Mouse (Mus musculus): Measurements from ENCODE around the gene Zbtb42.

The Zbtb42 gene

GRCm38 (mm10) chr12:112723445-112723844 is 44.8 kb downstream of the Zbtb42 start:
- TF ChIP-seq GATA4 (IDR thresholded peaks at IDR 0.05; ENCODE audit: insufficient replicate concordance, low read length): no peak

- no peak for TF ChIP-seq GATA4 (IDR thresholded peaks at IDR 0.05; ENCODE audit: insufficient replicate concordance, low read length)
Observed at GRCm38 (mm10) chr12:112724077-112724805, 45.6 kb downstream of the Zbtb42 start.

GRCm38 (mm10) chr12:112727801-112728200 is 49.2 kb downstream of the Zbtb42 start:
- no peak for TF ChIP-seq GATA4 (IDR thresholded peaks at IDR 0.05; ENCODE audit: insufficient replicate concordance, low read length)

GRCm38 (mm10) chr12:112730808-112731207 is 52.2 kb downstream of the Zbtb42 start:
- no peak for TF ChIP-seq GATA4 (IDR thresholded peaks at IDR 0.05; ENCODE audit: insufficient replicate concordance, low read length)

All from liver, adult (tissue).